16 mouse cellular contexts compared by ENCODE assay signal in the genomic region with DNA sequence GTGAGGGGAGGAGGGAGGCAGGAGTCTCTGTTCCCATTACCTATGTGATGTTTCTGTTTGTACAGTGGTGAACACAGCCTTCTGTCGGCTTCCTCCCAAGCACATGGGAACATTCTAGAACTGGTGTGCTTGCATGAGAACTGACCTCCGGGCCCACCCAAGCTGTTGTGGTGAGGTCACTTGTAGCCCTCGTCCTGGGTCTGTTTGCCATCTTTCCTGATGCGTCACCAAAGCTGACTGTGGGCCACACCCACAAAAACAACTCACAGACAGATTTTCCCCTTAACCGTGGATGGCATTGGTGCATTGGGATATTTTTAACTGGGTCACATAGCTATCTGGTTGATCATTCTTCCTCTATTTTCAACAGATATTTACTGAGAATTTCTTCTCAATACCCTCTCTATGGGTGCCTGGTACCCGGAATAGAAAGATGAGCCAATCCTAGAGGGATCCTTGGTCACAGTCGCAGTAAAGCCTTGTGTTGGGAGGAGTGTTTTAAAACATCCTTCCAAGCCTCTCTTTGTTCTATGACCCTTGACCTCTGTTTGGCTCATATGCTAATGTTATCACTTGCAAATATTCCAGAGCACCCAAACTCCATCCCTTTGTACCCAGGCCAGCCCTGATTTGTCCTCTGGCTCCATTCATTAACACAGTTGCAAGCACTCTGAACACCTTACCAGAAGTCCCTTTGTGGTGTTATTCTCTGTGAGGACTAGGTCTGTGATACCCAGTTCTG. TPM values are rescaled to one million over a fixed set of nuclear protein-coding genes. Genes with fewer than 3 reads are reported as not detected.
DNase-seq lines count a peak whose midpoint lies in the region; ATAC-seq and TF ChIP-seq lines count a peak whose summit lies in the region.
"Had no signal": no experiment of that assay in that cellular context is flagged by ENCODE, and none has a peak within 500 bp of the region (broad histone marks: within the 10 kb centered on the region; RNA-seq: fewer than 3 reads in every experiment).

No protein-coding gene starts in this region.

- in situ Hi-C loops in Patski (cut with MboI; ENCODE audit: low pct_unique_long_range_greater_than_20kb), result no loop called here

- H3K4me2 ChIP-seq in heart, embryonic 11.5 days, result no peak overlapping the region
- H3K4me2 ChIP-seq in hindbrain, embryonic 11.5 days (replicated peaks; ENCODE audit: low read depth, low read length), result no peak overlapping the region
- H3K4me2 ChIP-seq: embryonic facial prominence, embryonic 13.5 days; forebrain, embryonic 13.5 days; liver, embryonic 12.5 days had no signal

- no peaks in the 10 kb centered on the region for H3K9me3 ChIP-seq in heart, embryonic 11.5 days (replicated peaks; ENCODE audit: control insufficient read depth, low read length)
- no peaks in the 10 kb centered on the region for H3K9me3 ChIP-seq in hindbrain, embryonic 11.5 days (ENCODE audit: control insufficient read depth, low read length)
- H3K9me3 ChIP-seq: embryonic facial prominence, embryonic 13.5 days; forebrain, embryonic 13.5 days; liver, embryonic 12.5 days had no signal

- CTCF ChIA-PET in Patski (lab: Charles Lee), result interaction anchor here (1.4 to 1.5 kb wide), 2 partner anchors 10 to 17 kb away, joined by 3 to 5 read pairs; no protein-coding TSS in a partner anchor

- no peak for ATAC-seq in heart, embryonic 11.5 days (replicated peaks; ENCODE audit: insufficient number of reproducible peaks, low FRiP score, low TSS enrichment)
- peak; percentile 35 for ATAC-seq in Patski
- ATAC-seq in hindbrain, embryonic 11.5 days (ENCODE audit: low FRiP score), result no peak
- no peak for ATAC-seq in erythroblast, adult 5-6 weeks (replicated peaks; ENCODE audit: low FRiP score, poor library complexity, severe bottlenecking)
- ATAC-seq: activated CD4-positive, CD25-positive, alpha-beta regulatory T cell, adult 4 months; forebrain, embryonic 13.5 days; liver, embryonic 12.5 days had no signal

- H3K36me3 ChIP-seq in heart, embryonic 11.5 days (ENCODE audit: control insufficient read depth, insufficient read depth, low read length), result no peaks in the 10 kb centered on the region
- no peaks in the 10 kb centered on the region for H3K36me3 ChIP-seq in hindbrain, embryonic 11.5 days (ENCODE audit: control insufficient read depth, insufficient read depth, low read length)
- H3K36me3 ChIP-seq: embryonic facial prominence, embryonic 13.5 days; liver, embryonic 12.5 days had no signal

- POLR2A ChIA-PET in Patski (lab: Charles Lee), result interaction anchor here (0.6 to 1.6 kb wide), 2 partner anchors 17 to 204 kb away, joined by 3 to 4 read pairs; no protein-coding TSS in a partner anchor

- WGBS in heart, embryonic 11.5 days (ENCODE audit: insufficient replicate concordance), result 60% methylated on average over 7 of the region's 7 CpGs
- WGBS in hindbrain, embryonic 11.5 days, result 62% methylated on average over 7 of the region's 7 CpGs

- intact Hi-C loops in heart, postnatal 10 days (cut with DNase I), result no loop called here

- no peaks in the 10 kb centered on the region for H3K27me3 ChIP-seq in heart, embryonic 11.5 days (ENCODE audit: control insufficient read depth, insufficient read depth, low read length)
- H3K27me3 ChIP-seq in Patski, result no peaks in the 10 kb centered on the region
- no peaks in the 10 kb centered on the region for H3K27me3 ChIP-seq in hindbrain, embryonic 11.5 days (ENCODE audit: control insufficient read depth, insufficient read depth, low read length)
- H3K27me3 ChIP-seq: embryonic facial prominence, embryonic 13.5 days; forebrain, embryonic 13.5 days had no signal

- H3K9ac ChIP-seq in heart, embryonic 11.5 days (ENCODE audit: low read depth, low read length), result no peak overlapping the region
- H3K9ac ChIP-seq in hindbrain, embryonic 11.5 days (ENCODE audit: low read depth, low read length), result no peak overlapping the region
- H3K9ac ChIP-seq: embryonic facial prominence, embryonic 13.5 days; forebrain, embryonic 13.5 days; liver, embryonic 12.5 days had no signal

- no peaks in the 10 kb centered on the region for H3K4me1 ChIP-seq in heart, embryonic 11.5 days (ENCODE audit: control insufficient read depth, insufficient read depth, low read length)
- H3K4me1 ChIP-seq in hindbrain, embryonic 11.5 days (replicated peaks; ENCODE audit: control insufficient read depth, insufficient read depth, low read length), result no peaks in the 10 kb centered on the region
- H3K4me1 ChIP-seq: forebrain, embryonic 13.5 days; liver, embryonic 12.5 days had no signal

- H3K27ac ChIP-seq in heart, embryonic 11.5 days (ENCODE audit: low read depth, low read length), result no peak overlapping the region
- no peak overlapping the region for H3K27ac ChIP-seq in hindbrain, embryonic 11.5 days (ENCODE audit: low read depth, low read length)
- H3K27ac ChIP-seq: embryonic facial prominence, embryonic 13.5 days; forebrain, embryonic 13.5 days; liver, embryonic 12.5 days had no signal

- DNase-seq in heart, postnatal 10 days, result peak; percentile 14 to 16
- DNase-seq in retina, embryonic 14.5 days (ENCODE audit: low spot score), result peak; percentile 0
- DNase-seq in retina, postnatal 1 day, result no peak
- no peak for DNase-seq in Patski (ENCODE audit: low read depth, low spot score)
- DNase-seq in hindbrain, embryonic 11.5 days (ENCODE audit: low spot score), result no peak
- DNase-seq: cerebellum, adult 11 months; kidney, postnatal 36 days; layer of hippocampus, postnatal 36 days; left cerebral cortex, postnatal 4 days; right cerebral cortex, adult 18-20 months had no signal

- no peak for TF ChIP-seq CTCF in Patski (IDR thresholded peaks at IDR 0.05)

- H3K4me3 ChIP-seq in heart, embryonic 11.5 days (ENCODE audit: low read depth, low read length), result no peak overlapping the region
- H3K4me3 ChIP-seq in hindbrain, embryonic 11.5 days (ENCODE audit: low read depth, low read length), result no peak overlapping the region
- H3K4me3 ChIP-seq: embryonic facial prominence, embryonic 13.5 days; forebrain, embryonic 13.5 days; liver, embryonic 12.5 days had no signal

RNA-seq across cellular contexts. Expression of a gene that starts 19.9 kb away (rescaled TPM):
- total RNA-seq in heart, postnatal 10 days (2021), result 10 to 100 TPM; 24.6 to 36.4 TPM
- 0.38 and 0.64 TPM in 2 replicates for polyA plus RNA-seq in heart, embryonic 11.5 days (2014; fragmentation: Nextera tagmentation; extraction: Ambion mirVana)
- 159 TPM for polyA plus RNA-seq in Patski (2021)
- polyA plus RNA-seq in hindbrain, embryonic 11.5 days (2014; fragmentation: Nextera tagmentation; extraction: Ambion mirVana), result 2.3 and 4.3 TPM in 2 replicates
- 8.8 and 13.0 TPM in 2 replicates for total RNA-seq in erythroblast, adult 5-6 weeks (2015; ENCODE audit: low replicate concordance)
- total RNA-seq in erythroblast, adult 5-6 weeks (2017; ENCODE audit: low replicate concordance), result 12.6 and 16.9 TPM in 2 replicates

RNA-seq across cellular contexts. Expression of a gene that starts 31.1 kb away (rescaled TPM):
- total RNA-seq in heart, postnatal 10 days (2021), result 10 to 100 TPM; 12.2 to 16.2 TPM
- 92.0 and 98.2 TPM in 2 replicates for polyA plus RNA-seq in heart, embryonic 11.5 days (2014; fragmentation: Nextera tagmentation; extraction: Ambion mirVana)
- 55.6 TPM for polyA plus RNA-seq in Patski (2021)
- polyA plus RNA-seq in hindbrain, embryonic 11.5 days (2014; fragmentation: Nextera tagmentation; extraction: Ambion mirVana), result 135 TPM in 2 replicates
- 36.8 and 37.9 TPM in 2 replicates for total RNA-seq in erythroblast, adult 5-6 weeks (2015; ENCODE audit: low replicate concordance)
- 25.2 and 64.4 TPM in 2 replicates for total RNA-seq in erythroblast, adult 5-6 weeks (2017; ENCODE audit: low replicate concordance)

Comparison
In these comparisons a context has a peak if more than half of its experiments do, and no peak if none do; other contexts are left out.
1. DNase-seq: peak in heart, postnatal 10 days (2 of 2) and retina, embryonic 14.5 days (single experiment); none in retina, postnatal 1 day (single experiment), Patski (single experiment) and hindbrain, embryonic 11.5 days (single experiment).
2. RNA of a gene that starts 19.9 kb away (polyA plus RNA-seq): 159 TPM in Patski (single experiment); 2.3 to 4.3 TPM in hindbrain, embryonic 11.5 days and 0.38 to 0.64 TPM in heart, embryonic 11.5 days; every median in the first group is over 10 times any median in the second.